Mouse (Mus musculus) midbrain, embryonic 16.5 days (tissue): ENCODE measurements around the gene Tnks2. TPM values are rescaled to one million over a fixed set of nuclear protein-coding genes. Genes with fewer than 3 reads are reported as not detected.

Experiments
- ATAC-seq: fragments of 200-750 bp; cut with Nextera tagmentation; 2 replicates; pipeline ENCODE4 v1.8.0; 2017; ENCODE audit warnings: moderate TSS enrichment
- H3K27ac ChIP-seq: fragments of 300-500 bp; sonication (generic); 2 replicates; pipeline ENCODE4 v1.5.1; 2014; ENCODE audit warnings: mild to moderate bottlenecking, low read length, mixed read lengths
- H3K27me3 ChIP-seq: fragments of 300-500 bp; sonication (generic); 2 replicates; pipeline ENCODE4 v1.6.1; 2014; ENCODE audit warnings: low read depth, low read length, mixed read lengths; ENCODE audit not compliant: control insufficient read depth, insufficient read depth
- H3K36me3 ChIP-seq: fragments of 300-500 bp; sonication (generic); 2 replicates; pipeline ENCODE4 v1.6.1; 2014; ENCODE audit warnings: mild to moderate bottlenecking, low read length, moderate library complexity, mixed read lengths; ENCODE audit not compliant: control insufficient read depth, insufficient read depth
- H3K4me1 ChIP-seq: fragments of 300-500 bp; sonication (generic); 2 replicates; pipeline ENCODE4 v1.6.1; 2014; ENCODE audit warnings: mild to moderate bottlenecking, low read length, mixed read lengths; ENCODE audit not compliant: control insufficient read depth, insufficient read depth
- H3K4me2 ChIP-seq: fragments of 300-500 bp; sonication (generic); 2 replicates; pipeline ENCODE4 v1.6.1; 2014; ENCODE audit warnings: mild to moderate bottlenecking, low read length, mixed read lengths
- H3K4me3 ChIP-seq: fragments of 300-500 bp; sonication (generic); 2 replicates; pipeline ENCODE4 v1.5.1; 2014; ENCODE audit warnings: low read depth, mild to moderate bottlenecking, low read length, moderate library complexity, mixed read lengths
- H3K9ac ChIP-seq: fragments of 300-500 bp; sonication (generic); 2 replicates; pipeline ENCODE4 v1.6.1; 2014; ENCODE audit warnings: low read depth, low read length, mixed read lengths
- H3K9me3 ChIP-seq: fragments of 300-500 bp; sonication (generic); replicated peaks from 2 replicates; pipeline ENCODE4 v1.6.1; 2014; ENCODE audit warnings: mild to moderate bottlenecking, low read length, mixed read lengths; ENCODE audit not compliant: control insufficient read depth, poor library complexity, severe bottlenecking
- WGBS: fragments of 180-500 bp; shearing (Covaris S2); extraction: QIAGEN DNeasy Blood & Tissue Kit; methylation state at CpG from one replicate; pipeline ENCODE4 v1.1.7; 2014; 5-methylcytosine and 5-hydroxymethylcytosine counted together
- polyA plus RNA-seq: library from polyadenylated mRNA; unstranded; fragments of >200 nt; fragmentation: Nextera tagmentation; extraction: Ambion mirVana; gene quantifications from 2 replicates; pipeline ENCODE4 v1.2.1, GENCODE M21; 2015

The Tnks2 gene
- polyA plus RNA-seq, 1 experiment from 2014 or later: 42.4 TPM

DNA sequence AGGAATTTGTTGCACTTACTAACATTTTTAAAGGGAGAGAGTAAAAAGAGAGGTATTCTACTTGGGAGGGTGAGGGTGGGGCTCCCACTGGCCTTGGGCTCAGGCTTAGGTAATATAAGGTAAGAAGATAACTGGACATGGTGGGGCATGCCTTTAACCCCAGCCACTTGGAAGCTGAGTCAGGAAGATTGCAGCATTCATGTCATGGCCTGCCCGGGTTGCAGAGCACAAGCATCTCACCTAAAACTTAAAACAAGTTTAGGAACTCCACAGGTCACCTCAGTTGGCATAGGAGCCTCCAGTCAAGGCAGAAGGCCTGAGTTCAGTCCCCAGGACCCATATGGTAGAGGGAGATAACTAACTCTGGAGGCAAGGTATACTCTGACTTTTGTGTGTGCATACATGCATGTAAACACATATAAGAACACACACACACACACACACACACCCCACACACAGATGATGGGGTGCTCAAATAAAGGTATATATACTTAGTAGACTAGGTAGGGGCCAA, 82.9 kb downstream of the Tnks2 start:
- no peak for ATAC-seq
- Histone ChIP-seq H3K9me3 (no peaks in the 10 kb centered on the region), H3K4me1 (peaks cover 11% of the 10 kb centered on the region; the same call in 1 of the 2 replicates), H3K27ac (no peak overlapping the region), H3K27me3 (no peaks in the 10 kb centered on the region), H3K9ac (no peak overlapping the region), H3K4me2 (peak overlapping the region; percentile 19; the same call in 1 of the 2 replicates), H3K36me3 (no peaks in the 10 kb centered on the region), H3K4me3 (no peak overlapping the region)
- 87% methylated on average over 1 of the region's 1 CpGs for WGBS

DNA sequence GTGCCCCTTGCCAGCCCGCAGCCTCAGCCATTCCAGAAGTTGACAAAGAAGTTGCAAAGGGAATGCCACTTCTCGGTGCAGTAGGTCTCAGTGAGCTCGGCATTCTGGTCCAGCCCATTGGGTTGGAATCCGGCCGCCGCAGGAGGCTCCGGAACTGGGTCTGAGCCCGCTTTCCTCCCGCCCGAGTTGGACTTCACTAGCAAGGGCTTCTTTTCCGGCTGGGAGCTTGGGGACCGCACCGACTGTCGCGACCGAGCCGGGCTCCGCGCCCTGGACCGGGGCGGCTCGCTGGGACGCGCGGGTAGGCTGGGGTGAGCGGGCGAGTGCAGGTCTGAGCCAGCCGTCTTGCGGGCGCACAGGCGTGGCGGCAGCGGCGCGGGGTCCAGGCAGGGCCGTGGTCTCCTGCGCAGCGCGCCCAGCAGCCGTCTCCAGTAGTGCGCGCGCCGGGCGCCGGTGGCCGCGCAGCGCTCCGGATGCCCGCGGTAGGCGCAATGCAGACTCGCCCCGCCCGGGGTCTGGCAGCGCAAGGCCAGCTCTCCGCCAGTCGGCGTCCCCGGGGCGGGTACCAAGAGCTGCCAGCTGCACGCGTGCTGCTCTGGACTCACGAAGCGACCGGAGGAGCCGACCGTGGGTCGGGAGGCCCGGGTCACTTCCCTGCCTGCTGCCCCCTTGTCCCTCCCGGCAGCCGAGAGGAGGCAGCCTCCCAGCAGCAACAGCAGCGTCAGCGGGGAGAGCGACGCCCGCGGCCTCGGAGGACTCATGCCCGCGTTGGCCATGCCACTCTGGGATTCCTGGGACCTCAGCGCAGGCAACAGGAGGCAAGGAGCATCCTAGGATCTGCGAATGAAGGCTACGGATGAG, 84.6 kb downstream of the Tnks2 start:
- WGBS: under 1% methylated on average over 79 of the region's 85 CpGs
- Histone ChIP-seq H3K9ac (peak overlapping the region; percentile 84), H3K4me3 (peak overlapping the region; percentile 67), H3K36me3 (no peaks in the 10 kb centered on the region), H3K27ac (peak overlapping the region; percentile 90), H3K4me1 (peaks cover 11% of the 10 kb centered on the region; the same call in 1 of the 2 replicates), H3K9me3 (no peaks in the 10 kb centered on the region), H3K27me3 (no peaks in the 10 kb centered on the region), H3K4me2 (peak overlapping the region; percentile 86)
- peak; percentile 92 for ATAC-seq

DNA sequence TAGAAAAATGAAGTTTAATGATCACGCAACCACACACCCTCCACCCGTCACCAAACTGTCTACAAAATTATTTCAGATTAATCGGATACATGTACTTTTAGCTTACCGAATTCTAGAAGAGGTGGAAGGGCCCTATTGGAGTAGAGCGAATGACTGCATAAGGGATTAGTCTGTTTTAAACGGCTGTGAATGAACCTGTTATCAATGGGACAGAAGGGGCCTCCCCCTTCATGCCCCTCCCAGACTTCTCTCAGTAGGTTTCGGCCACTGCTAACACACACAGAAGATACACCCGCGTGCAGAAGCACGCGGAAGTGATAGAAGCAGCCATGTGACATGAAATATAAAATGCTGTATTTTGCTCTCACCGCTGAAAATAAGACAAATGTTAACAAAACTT, 85.4 kb downstream of the Tnks2 start, which contains the start of gene Fgfbp3:
Gene Fgfbp3 (minus strand): TSS at position 150 of the 400 bp plus-strand sequence.
- Histone ChIP-seq H3K4me3 (peak within 1 kb of the TSS; percentile 67), H3K9me3 (no peaks in the 10 kb centered on the region), H3K4me1 (peaks cover 11% of the 10 kb centered on the region; the same call in 1 of the 2 replicates), H3K36me3 (no peaks in the 10 kb centered on the region), H3K9ac (peak within 1 kb of the TSS; percentile 84), H3K27me3 (no peaks in the 10 kb centered on the region), H3K4me2 (peak within 1 kb of the TSS; percentile 86), H3K27ac (peak within 1 kb of the TSS; percentile 90)
- WGBS: 3% methylated on average over 12 of the region's 12 CpGs
- peak; percentile 37; the same call in 1 of the 2 replicates for ATAC-seq

DNA sequence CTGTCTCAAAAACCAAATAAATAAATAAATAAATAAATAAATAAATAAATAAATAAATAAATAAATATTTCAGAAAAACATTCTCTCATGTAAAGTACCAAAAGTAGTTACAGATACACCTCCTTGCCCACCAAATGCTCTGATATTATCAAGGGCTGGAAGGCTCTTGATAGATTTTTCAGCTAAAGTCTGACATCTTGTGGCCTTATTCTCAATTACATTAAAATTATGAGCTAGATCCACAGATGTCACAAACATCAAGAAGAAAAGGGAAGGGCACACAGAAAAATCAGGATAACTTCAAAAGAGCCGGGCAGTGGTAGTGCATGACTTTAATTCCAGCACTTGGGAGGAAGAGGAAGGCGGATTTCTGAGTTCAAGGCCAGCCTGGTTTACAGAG, 88.0 kb downstream of the Tnks2 start:
- no peak overlapping the region for H3K27ac ChIP-seq
- H3K9me3 ChIP-seq: no peaks in the 10 kb centered on the region
- no peaks in the 10 kb centered on the region for H3K36me3 ChIP-seq
- no peak for ATAC-seq
- WGBS: 36% methylated on average over 2 of the region's 2 CpGs
- H3K4me2 ChIP-seq: no peak overlapping the region
- no peaks in the 10 kb centered on the region for H3K27me3 ChIP-seq
- peaks cover 21% of the 10 kb centered on the region for H3K4me1 ChIP-seq
- no peak overlapping the region for H3K9ac ChIP-seq
- no peak overlapping the region for H3K4me3 ChIP-seq

DNA sequence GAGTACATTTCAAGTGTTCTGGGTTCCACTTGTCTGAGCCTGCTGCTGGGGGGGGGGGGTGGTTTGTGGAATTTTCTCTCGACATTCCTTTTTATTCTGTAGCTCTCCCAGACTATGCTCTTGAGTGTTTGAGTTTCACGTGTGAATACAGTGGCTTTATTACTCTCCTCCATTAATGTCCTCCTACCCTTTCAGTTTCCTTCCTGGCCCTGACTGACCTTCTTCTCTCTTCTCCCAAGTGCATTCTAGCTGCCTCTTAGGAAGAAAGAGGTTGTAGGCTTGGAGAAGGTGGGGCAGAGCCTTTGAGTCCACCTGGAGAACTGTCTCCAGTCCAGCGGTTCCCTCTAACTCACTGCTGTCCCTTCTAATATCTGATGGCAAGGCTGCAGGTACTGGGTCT, 88.9 kb downstream of the Tnks2 start:
- H3K27ac ChIP-seq: no peak overlapping the region

DNA sequence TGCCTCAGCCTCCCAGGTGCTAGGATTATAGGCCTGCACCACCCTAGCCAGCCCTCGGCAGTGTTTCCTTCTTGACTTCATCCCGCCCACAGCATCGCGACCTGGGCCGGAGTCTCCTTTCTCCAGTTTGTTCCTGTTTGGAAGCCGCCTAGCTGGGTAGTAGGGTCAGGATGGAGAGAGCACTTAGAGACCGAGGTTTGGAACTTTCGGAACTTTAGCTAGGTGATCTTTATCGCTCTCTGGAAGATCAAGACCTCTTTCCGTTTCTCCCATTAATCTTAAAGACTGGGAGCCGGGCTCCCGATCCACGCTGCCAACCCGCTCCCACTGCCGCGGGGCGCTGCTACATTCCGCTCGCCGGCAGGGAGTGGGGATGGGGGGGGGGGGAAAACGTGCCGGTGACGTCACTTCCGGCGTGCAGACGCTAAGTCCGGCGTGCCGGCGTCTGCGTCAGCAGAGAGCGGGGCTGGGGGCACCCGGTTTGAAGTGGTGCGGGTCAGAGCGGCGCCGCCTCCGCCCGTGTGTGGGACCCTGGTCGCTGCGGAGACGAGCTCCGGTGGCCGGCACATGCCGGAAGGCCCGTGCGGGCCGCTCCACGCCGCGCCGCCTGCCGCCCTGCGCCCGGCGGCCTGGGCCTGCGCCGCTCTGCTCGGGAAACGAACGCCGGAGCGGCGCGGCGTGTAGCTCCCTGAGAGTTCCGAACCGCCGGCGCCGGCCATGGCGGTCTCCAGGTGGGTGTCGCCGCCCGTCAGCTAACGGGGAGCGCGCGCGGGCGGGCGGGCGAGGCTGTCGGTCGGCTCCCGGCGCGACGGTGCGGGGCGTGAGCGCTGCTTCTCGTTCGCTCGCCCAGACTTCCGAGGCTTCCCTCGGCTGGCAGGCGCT, 91.9 kb downstream of the Tnks2 start, which contains the start of gene Btaf1:
Gene Btaf1 (plus strand): TSS at position 409 of the 882 bp plus-strand sequence.
- Histone ChIP-seq H3K4me2 (peak within 1 kb of the TSS; percentile 96), H3K4me3 (peak within 1 kb of the TSS; percentile 97), H3K9me3 (no peaks in the 10 kb centered on the region), H3K9ac (peak within 1 kb of the TSS; percentile 85), H3K36me3 (no peaks in the 10 kb centered on the region), H3K27me3 (no peaks in the 10 kb centered on the region), H3K4me1 (peaks cover 22% of the 10 kb centered on the region), H3K27ac (peak within 1 kb of the TSS; percentile 95)
- WGBS: 0% methylated on average over 63 of the region's 98 CpGs
- peak; percentile 98 for ATAC-seq

More for the DNA sequence above, 88.9 kb downstream of the Tnks2 start:
- no peak overlapping the region for H3K9ac ChIP-seq
- ATAC-seq: no peak
- H3K4me3 ChIP-seq: no peak overlapping the region
- no peak overlapping the region for H3K4me2 ChIP-seq
- 63% methylated on average over 3 of the region's 3 CpGs for WGBS
- H3K36me3 ChIP-seq: no peaks in the 10 kb centered on the region
- H3K4me1 ChIP-seq: peaks cover 25% of the 10 kb centered on the region
- H3K27me3 ChIP-seq: no peaks in the 10 kb centered on the region
- no peaks in the 10 kb centered on the region for H3K9me3 ChIP-seq

DNA sequence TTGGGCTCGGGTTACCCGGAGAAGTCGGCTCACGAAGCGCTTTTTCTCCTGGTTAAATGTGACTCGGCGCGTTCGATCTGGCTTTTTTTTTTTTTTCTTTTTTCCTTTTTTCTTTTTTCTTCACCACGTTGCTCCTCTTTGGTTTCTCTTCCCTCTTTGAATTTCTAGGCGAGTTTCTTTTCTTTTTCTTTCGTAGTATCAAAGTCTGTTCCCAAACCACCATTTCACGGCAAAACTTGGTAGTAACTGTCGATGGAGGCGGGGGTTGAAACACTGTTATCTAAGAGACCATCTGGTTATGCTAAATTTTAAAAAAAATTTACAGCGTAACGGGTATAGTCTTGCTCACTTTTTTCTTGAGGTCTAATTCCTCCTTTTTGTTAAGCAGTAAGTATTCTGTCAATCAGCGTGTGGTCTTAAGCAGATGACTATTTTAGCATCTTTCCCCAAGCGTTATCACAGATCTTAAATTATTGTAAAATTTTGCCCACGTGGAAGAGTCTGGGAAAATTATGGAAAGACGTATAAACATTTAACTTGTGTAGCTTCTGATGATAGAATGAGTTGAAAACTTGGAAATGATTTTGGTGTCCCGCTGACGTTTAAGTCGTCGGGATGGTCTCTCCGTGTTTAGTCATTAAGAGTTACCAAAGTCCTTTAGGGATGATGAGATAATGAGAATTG, 92.7 kb downstream of the Tnks2 start:
- peak overlapping the region; percentile 85 for H3K9ac ChIP-seq
- H3K4me1 ChIP-seq: peaks cover 22% of the 10 kb centered on the region
- no peak for ATAC-seq
- H3K36me3 ChIP-seq: no peaks in the 10 kb centered on the region
- WGBS: under 1% methylated on average over 26 of the region's 26 CpGs
- H3K27me3 ChIP-seq: no peaks in the 10 kb centered on the region
- H3K4me3 ChIP-seq: peak overlapping the region; percentile 97
- no peaks in the 10 kb centered on the region for H3K9me3 ChIP-seq
- H3K4me2 ChIP-seq: peak overlapping the region; percentile 82
- peak overlapping the region; percentile 95 for H3K27ac ChIP-seq

DNA sequence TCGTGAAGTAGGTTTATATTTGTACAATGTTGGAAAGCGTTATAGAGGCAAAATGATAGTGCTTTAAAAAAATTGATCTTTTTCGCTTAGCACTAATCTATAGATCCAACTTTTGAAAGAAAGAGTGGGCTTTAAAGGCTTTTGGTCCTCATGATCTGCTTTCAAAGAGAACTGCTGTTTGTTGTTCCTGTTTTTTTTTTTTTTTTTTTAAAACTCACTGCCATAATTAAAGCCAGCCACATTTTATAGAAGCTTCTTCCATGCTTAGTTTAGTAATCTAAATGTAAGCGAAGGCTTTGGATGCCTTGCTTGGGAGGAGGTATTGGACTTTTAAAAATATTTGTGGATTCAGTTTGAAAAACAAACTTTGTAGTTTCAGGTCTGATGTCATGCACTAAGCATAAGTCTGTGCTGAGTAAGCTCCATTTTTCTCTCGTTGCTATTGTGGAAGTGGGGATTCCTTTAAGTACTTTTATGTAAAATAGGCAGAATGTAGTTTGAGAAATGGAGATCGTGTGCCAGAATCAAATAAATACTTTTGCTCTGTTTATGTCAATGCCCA, 93.8 kb downstream of the Tnks2 start:
- H3K27me3 ChIP-seq: no peaks in the 10 kb centered on the region
- no peak overlapping the region for H3K4me3 ChIP-seq
- peaks cover 22% of the 10 kb centered on the region for H3K4me1 ChIP-seq
- 0 out of 2 replicates have a peak overlapping the region, but pooled peaks have one; percentile 85 for H3K9ac ChIP-seq
- no peak for ATAC-seq
- H3K36me3 ChIP-seq: no peaks in the 10 kb centered on the region
- H3K27ac ChIP-seq: no peak overlapping the region
- no peak overlapping the region; the same call in 1 of the 2 replicates for H3K4me2 ChIP-seq
- no peaks in the 10 kb centered on the region for H3K9me3 ChIP-seq
- WGBS: 87% methylated on average over 6 of the region's 6 CpGs
